Mouse (Mus musculus): ENCODE results near the gene Spata31d1d.

Gene Spata31d1d

DNA sequence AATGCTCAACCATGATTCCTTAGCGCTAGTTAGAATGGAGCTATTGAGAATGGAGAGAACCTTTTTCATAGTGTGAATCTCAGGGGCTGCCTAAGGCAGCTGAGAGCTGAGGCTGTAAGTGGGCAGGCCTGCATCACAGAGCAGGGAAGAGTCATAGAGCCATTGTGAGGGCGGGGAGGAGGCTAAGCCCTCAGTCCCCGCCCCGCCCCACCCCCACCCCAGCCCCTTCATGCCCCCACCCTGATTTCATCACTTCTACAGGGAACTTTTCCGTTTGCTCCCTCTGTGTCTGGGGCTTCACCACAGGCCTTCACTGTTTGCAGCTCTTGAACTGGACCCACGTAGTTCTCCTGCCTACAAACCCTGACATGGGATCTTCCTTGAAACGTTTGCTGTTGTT lies at the start of gene Spata31d1d:
TSS of gene Spata31d1d (minus strand) at position 101 of the 400 bp plus-strand sequence.
- in situ Hi-C loops (cut with MboI; ENCODE audit: unreplicated experiment in 2 of 2), result loop anchor here (5.0 to 25.0 kb wide), 3 partner anchors 731 to 1094 kb away; no protein-coding TSS in a partner anchor

DNA sequence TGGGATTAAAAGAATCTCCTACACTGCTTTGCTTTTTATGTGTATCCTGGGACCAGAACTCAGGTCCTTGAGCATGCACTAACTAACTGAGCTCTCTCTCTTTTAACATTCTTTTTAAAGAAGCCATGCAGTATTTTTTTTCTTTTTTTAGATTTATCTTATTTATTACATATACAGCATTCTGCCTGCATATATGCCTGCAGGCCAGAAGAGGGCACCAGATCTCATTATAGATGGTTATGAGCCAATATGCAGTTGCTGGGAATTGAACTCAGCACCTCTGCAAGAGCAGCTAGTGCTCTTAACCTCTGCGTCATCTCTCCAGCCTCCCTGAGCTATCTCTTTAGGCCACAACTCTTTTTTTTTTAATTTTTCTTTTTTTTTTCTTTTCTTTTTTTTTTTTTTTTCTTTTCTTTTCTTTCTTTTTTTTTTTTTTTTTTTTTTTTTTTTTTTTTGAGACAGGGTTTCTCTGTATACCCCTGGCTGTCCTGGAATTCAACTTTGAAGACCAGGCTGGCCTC lies 48.3 kb upstream of the Spata31d1d start:
- in situ Hi-C loops (cut with MboI; ENCODE audit: unreplicated experiment in 2 of 2), result loop anchor here in 1 of 2 experiments (5.0 to 25.0 kb wide), 2 partner anchors 32 to 1618 kb away; partner anchors contain the start of gene Idnk

DNA sequence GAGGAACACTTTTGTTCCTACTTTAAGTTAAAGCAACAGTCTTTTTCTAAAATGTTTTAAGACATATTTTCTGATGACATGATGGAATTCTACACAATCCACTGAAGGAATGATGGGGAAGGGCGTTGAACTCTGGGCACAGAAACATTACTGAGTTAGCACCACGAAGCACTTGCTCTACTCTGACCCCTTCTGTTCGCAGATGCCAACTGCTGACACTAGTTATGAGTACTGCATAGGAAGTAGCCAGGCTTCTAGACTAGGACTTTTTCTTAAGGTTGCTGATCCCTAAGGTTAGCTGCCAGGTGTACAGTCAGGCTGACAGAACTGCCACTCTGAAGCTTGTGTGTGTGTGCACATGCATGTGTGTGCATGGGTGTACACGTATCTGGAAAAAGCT lies 47.7 kb upstream of the Spata31d1d start:
- in situ Hi-C loops (cut with MboI; ENCODE audit: unreplicated experiment in 2 of 2), result loop anchor here in 1 of 2 experiments (5.0 to 25.0 kb wide), 2 partner anchors 33 to 1617 kb away; partner anchors contain the start of gene Idnk

DNA sequence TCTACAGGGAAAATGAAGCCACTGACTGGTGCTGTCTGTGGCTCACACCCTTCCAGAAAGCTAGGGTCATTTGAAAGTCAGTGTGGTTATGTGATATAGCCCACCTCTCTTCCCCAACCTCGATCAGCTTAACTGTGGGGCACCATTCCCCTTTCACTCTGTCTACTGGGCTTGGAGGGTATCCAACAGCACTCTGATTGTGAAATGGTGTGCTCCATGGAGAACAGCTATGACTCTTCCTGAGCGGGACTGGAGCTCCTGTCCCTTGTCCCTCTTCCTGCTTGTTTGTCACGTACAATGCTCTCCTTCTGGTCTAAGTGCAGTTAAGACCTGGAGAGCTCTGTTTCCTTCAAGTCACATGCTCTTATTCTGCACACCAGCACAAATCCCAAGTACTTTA lies 43.6 kb upstream of the Spata31d1d start:
- in situ Hi-C loops (cut with MboI; ENCODE audit: unreplicated experiment in 2 of 2), result loop anchor here in 1 of 2 experiments (5.0 to 25.0 kb wide), 2 partner anchors 37 to 1613 kb away; partner anchors contain the start of gene Idnk

DNA sequence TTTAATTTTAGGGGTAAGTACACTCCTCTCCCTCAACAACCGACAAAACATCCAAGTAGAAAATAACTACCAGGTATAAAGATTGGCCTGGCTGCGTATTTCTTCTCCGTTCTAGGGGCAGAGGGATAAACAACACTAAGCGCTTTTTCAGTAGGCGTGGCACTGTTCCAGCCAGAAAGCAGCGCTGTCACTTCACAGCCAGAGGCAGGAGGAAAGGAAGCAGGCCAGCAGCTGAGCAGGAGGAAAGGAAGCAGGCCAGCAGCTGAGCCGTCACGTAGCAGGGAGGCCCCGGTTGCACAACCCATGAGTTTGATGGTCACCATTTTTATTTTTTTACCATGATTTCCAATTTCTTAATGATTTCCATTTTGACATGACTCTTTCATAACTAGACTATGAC lies 39.7 kb upstream of the Spata31d1d start:
- in situ Hi-C loops (cut with MboI; ENCODE audit: unreplicated experiment in 2 of 2), result no loop called here

DNA sequence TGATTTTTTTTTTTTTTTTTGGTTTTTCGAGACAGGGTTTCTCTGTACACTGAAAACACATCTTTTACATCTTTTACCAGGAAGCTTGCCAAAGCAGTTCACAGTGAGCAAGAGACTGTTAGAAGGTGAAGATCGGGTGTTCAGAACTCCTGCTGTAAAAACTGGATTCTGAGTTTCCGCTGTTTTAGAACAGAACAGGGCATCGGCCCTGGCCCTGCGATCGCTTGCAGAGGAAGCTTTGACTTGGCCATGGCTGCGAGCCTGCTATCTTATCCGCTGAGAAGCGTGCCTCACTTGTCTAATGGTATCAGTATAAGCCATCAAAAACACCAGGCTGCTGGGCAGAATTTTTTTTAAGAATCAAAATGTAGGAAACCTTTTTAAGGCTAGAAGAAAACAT lies 39.3 kb upstream of the Spata31d1d start:
- in situ Hi-C loops (cut with MboI; ENCODE audit: unreplicated experiment in 2 of 2), result no loop called here

DNA sequence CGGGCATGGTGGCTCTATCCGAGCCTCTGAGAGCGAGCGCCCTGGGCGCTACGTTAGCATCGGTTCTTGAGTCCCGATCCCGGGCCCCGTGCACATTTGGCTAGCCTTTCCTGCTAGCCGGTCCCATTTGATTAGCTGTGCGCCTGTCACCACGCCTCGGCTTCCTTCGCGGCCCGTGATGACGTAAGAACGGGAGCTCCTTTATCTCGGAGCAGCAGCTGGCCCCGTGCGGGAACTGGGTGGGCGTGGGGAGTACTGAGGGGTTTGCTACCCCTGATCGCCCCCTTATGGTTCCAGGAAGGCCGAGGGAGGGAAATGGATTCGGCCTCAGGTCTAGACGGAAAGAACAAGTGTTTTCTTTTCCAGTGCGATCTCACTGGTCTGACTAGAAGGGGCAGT lies 38.6 kb upstream of the Spata31d1d start:
- in situ Hi-C loops (cut with MboI; ENCODE audit: unreplicated experiment in 2 of 2), result no loop called here

DNA sequence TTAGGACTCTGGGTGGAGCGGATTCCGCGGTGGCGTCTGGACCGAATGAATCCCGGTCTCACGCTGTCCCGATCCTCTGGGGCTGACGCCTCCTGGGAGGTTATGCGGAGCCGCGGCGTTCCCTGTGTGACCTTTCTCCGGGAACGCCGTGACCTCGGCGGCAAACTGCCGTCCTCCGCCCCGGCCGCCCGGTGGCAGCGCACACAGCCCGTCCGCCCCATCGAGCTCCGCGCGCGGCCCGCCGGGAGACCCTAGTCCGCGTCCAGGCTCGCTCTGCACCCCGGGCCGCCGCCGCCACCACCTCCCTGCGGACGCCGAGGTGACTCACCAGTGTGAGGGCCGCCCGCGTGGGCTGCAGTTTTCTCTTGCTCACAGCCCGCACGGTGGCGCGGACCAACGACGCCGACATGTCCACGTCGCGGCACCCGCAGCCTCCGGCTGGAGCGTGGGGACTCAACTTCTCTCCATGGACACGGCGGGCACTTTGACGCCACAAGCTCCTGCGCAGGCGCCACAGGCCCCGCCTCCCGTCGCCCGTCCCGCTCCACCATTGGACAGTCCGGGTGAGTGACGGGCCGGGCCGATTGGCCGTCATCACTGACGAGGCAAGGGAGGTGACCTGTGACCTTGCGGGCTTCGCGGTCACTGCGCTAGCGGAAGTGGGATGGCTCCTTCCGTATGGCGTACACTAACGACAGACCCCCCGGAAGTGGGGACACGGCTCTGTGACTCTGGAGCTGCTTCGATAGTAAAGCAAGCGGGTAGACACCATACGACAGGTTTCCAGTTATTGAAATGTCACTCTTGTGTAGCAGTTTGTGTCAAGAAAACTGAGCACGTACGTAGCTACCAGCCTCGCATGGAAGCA lies 38.0 kb upstream of the Spata31d1d start, which contains the start of gene Isca1:
TSS of gene Isca1 (minus strand) at position 515 of the 868 bp plus-strand sequence.
- in situ Hi-C loops (cut with MboI; ENCODE audit: unreplicated experiment in 2 of 2), result no loop called here

DNA sequence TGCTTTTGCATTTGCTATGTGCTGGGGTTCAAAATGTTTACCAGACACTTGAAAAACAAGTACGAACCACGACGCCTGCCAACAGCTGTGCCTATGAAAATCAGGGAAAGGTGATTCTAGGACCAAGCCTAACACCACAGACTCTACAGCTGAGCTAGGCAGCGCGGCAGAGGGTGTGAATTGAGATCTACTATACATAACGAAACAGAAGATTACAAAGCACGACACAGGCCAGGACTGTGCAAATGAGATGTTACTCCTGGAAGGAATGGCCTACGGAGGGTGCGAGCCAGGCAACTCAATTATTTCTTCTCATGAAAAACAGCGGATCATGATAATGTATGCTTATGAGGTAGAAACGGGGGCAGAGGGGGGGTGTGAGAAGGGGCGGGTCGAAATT lies 37.0 kb upstream of the Spata31d1d start:
- in situ Hi-C loops (cut with MboI; ENCODE audit: unreplicated experiment in 2 of 2), result no loop called here

DNA sequence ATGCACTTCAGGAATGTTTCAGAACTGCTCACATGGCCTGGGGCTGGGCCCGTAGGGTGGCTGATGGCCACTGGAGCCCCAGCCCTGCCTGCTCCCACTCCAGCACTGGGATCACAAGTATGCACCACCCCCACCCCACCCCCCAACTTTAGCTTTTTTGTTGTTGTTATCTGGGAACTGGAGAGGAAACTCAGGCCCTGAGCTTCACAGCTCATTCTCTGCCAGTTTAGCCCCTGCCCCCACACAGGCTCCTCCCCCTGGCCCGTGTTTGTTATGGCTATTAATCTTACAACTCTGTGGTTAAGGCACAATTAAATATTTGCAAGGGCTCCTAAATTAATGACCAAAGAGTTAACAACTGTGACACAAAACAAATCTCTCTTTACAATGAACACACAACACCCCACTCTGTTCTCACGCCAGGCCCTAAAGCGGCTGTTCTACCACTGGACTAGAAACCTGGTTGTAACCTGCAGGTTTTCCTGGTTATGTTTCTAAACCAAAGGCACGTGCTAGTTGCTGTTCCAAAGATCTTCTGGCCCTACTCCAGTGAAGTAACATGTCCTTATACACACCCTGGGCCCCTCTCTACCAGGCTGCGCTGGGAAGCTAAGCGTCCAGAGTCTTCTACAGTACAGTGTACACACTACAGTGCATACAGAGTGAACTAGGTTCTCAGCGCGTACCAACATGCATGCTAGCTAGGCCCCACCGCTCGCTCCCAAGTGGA lies 35.4 kb upstream of the Spata31d1d start:
- in situ Hi-C loops (cut with MboI; ENCODE audit: unreplicated experiment in 2 of 2), result no loop called here

DNA sequence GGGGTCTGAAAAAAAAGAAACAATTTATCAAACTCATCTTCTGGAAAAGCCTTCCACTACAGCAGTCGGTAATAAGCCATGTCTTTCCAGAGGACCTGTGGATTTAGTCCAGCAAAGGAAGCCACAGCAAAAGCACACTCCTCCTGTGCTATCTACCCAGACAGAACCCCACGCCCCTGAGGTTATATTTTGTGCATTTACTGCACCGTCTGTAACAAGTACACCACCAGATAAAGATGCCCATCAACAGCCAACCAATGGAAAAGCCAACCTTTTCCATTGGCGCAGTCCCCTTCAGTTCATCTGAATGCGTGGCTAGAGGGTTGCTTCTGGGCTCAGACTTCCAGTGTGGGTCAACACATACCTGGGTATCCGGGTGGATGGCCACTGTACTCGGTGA lies 31.2 kb upstream of the Spata31d1d start:
- in situ Hi-C loops (cut with MboI; ENCODE audit: unreplicated experiment in 2 of 2), result no loop called here

DNA sequence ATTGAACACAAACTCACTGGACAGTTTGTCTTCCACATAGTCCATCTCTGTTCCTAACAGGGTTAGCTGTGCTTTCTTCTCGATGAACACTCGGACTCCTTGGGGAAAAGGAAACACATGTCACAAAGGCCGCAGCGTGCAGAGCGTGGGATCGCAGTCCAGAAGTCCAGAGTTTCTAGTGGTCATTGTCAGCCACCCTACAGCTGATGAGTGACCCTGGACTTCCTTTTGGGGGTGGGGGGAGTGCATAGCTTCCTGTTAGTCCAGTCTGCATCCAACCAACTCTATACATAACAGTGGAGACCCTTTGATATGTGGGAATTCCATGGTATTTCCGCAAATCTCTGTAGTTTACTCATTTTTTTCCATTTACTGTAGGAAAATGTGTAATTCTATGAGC lies 25.4 kb upstream of the Spata31d1d start:
- in situ Hi-C loops (cut with MboI; ENCODE audit: unreplicated experiment in 2 of 2), result no loop called here

DNA sequence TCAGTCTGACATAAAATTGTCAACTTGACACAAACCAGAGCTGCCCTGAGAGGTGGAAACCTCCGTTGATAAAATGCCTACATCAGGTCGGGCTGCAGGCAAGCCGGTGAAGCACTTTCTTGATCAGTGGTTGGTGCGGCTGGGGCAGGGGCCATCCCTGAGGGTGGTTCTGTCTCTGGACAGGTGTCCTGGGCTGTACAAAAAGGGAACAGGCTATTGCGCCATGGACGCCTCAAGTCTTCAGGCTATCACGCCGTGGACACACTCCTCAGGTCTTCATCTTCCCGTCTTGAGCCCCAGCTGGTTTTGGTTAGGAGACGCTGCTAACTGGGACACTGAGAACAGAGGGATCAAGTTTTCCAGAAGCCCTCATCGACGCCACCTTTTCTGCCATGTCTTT lies 18.8 kb upstream of the Spata31d1d start:
- in situ Hi-C loops (cut with MboI; ENCODE audit: unreplicated experiment in 2 of 2), result no loop called here

DNA sequence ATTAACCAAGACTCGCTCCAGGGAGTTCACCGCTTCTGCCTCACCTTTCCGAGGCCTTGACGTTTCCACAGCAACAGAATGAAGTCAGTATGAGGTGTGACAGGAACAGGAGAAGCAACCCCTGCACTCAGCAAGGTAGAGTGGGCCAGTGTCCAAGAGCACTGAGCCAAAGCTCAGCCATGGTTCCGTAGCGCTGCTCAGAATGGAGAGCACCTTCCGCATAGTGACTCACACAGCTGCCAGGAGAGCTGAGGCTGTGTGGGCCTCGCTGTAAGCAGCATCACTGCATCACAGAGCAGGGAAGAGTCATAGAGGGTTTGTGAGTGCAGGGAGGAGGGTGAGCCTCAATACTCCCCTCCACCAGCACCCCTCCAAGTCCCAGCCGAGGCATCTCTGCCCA lies 15.2 kb upstream of the Spata31d1d start, which contains the start of gene 1700014D04Rik:
TSS of gene 1700014D04Rik (minus strand) at position 42 of the 400 bp plus-strand sequence.
- in situ Hi-C loops (cut with MboI; ENCODE audit: unreplicated experiment in 2 of 2), result loop anchor here (25.0 kb wide), 2 partner anchors 716 to 991 kb away; no protein-coding TSS in a partner anchor

DNA sequence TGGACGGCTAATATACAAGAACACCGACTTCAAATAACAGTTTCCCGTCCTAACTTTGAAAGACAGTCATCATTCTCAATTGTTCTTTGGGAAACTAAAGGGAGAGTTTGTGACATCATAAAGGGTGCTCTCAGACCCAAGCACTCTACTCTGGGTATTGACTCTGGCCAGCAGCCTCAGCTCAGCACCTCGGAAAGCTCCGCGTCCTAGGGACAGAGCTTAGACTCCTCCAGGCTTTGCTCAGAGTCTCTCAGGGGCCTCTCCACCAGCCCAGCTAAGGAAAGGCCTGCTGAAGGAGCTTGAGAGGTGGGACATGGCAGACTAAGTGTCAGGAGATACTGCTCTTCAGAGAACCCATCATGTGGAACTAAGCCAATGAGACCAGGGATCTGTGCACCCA lies 14.6 kb upstream of the Spata31d1d start:
- in situ Hi-C loops (cut with MboI; ENCODE audit: unreplicated experiment in 2 of 2), result loop anchor here (25.0 kb wide), 2 partner anchors 716 to 991 kb away; no protein-coding TSS in a partner anchor

DNA sequence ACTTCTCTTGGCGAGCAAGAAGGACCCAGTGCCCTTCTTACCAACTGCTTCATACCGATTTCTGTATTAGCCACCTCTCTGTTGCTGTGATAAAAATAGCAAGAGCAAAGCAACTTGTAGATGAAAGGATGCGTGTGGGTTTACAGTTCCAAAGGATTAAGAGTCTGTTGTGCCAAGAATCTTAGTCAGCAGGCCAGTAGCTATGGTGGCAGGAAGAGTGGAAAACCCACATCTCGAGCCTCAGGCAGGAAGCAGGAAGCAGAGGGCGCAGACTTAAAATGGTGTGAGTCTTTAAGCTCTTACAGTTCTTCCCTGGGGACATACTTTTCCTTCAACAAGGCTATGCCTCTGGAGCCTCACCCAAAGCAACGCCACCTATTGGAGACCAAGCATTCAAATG lies 13.9 kb upstream of the Spata31d1d start:
- in situ Hi-C loops (cut with MboI; ENCODE audit: unreplicated experiment in 2 of 2), result loop anchor here (25.0 kb wide), 2 partner anchors 717 to 992 kb away; no protein-coding TSS in a partner anchor

DNA sequence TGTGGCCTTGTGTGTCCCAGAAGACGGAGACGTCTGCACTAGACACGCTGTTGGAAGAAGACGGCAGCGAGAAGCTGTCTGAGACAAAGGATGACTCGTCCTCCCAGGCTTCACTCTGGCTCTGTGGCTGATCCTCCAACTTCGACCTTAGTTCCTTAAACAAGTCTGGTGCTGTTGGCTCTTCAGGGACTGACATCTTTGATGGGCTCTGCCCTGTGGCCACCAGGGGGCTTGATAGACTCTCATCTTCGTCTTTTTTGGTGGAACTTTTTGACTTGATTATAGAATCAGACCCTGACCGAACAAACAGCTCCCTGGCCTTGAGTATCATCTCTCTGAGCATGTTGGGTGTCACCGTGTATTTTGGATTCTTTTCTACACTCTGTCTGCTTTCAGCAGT lies 10.1 kb upstream of the Spata31d1d start:
- in situ Hi-C loops (cut with MboI; ENCODE audit: unreplicated experiment in 2 of 2), result loop anchor here (25.0 kb wide), 2 partner anchors 721 to 996 kb away; no protein-coding TSS in a partner anchor

DNA sequence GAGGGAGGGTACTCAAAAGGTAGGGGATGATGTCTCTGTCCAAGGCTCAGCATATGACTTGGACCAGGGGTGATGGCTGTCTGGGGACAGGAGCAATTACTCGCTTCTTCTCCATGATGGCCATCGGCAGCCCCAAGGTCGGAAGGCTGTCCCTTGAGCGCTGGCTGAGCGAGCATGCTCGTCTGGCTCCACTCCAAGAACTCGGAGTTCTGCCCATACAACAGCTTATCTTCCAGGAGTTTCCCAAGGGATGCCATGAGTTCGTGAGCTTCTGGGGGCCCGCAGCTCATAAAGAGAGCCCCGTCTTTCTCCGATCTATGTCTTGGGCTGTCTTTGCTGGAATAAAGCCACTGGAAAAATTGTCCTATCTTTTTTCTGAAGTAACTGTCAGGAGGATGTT lies 9.5 kb upstream of the Spata31d1d start:
- in situ Hi-C loops (cut with MboI; ENCODE audit: unreplicated experiment in 2 of 2), result loop anchor here (25.0 kb wide), 2 partner anchors 721 to 996 kb away; no protein-coding TSS in a partner anchor

DNA sequence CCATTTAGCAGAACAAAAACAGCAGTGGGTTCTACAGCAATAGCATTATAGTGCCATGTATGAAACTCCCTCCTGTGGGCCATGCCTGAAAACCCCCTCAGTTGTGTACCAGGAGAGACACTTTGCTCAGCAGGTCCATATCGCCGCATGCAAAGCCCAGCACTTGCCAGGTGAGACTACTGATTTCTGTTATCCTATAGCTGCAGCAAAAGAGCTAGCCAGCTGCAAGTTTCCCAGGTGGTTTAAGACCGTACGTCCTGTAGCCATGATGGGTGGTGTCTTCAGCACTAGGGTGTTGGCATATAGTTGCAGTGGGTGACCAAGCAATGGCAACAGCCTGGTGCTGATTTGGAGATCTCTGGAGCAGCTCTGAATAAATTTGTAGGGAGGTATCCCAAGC lies 7.8 kb upstream of the Spata31d1d start:
- in situ Hi-C loops (cut with MboI; ENCODE audit: unreplicated experiment in 2 of 2), result loop anchor here (25.0 kb wide), 2 partner anchors 723 to 998 kb away; no protein-coding TSS in a partner anchor

DNA sequence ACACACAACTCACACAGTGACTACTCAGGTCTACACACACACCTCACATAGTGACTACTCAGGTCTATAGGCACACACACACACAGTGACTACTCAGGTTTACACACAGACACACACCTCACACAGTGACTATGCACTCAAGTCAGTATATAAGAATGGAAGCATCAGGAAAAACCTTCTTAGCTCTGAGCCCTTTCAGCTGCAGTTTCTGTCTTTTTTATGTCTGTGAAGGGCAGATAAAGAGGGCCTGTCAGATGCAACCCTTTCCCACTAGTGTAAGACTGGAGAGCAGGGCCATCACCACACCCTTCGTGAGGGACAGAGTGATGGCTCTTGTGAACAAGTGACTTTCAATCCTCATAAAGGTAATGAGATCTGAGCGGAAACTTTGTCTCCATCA lies 6.9 kb upstream of the Spata31d1d start:
- in situ Hi-C loops (cut with MboI; ENCODE audit: unreplicated experiment in 2 of 2), result loop anchor here (25.0 kb wide), 2 partner anchors 724 to 999 kb away; no protein-coding TSS in a partner anchor
